Mouse (Mus musculus) adrenal gland, postnatal 4 days (tissue): ENCODE data around the gene Plin2. TPM values are rescaled to one million over a fixed set of nuclear protein-coding genes. Genes with fewer than 3 reads are reported as not detected.
"Not testable (repeated sequence)": the region's sequence is repeated elsewhere in the genome, so short reads cannot be mapped to it uniquely, and the experiment has no call there.

Experiments
- DNase-seq, 2 experiments: peaks; one replicate each; pipeline ENCODE4 v3.0.0; 2021 to 2022; ENCODE audit warnings: low spot score in 2 of 2, mixed read lengths in 2 of 2
- total RNA-seq, 2 experiments: library from RNA; stranded (reverse); gene quantifications; 2 replicates each; pipeline ENCODE4 v1.2.3; 2021

Plin2 gene
- total RNA-seq, 2 experiments from 2014 or later = 209 to 264 TPM

DNA sequence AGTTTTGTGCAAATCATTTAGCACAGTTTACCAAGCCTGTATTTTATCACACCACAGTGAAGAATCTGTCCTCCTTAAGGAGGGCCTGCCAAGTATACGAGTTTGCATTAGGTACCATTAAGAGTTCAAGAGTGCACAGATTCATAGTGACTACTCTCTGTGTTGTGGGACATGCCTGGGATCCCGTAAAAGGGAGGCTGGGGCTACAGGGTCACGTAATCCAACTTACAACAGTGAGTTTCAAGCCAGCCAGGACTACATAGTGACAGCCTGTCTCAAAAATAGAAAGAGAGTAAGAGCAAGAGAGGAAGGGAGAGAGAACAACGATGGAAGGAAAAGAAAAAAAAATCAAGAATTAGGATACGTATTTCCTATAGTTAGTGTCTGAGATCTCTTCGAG is 14.9 kb upstream of the Plin2 start:
- no peak for DNase-seq

DNA sequence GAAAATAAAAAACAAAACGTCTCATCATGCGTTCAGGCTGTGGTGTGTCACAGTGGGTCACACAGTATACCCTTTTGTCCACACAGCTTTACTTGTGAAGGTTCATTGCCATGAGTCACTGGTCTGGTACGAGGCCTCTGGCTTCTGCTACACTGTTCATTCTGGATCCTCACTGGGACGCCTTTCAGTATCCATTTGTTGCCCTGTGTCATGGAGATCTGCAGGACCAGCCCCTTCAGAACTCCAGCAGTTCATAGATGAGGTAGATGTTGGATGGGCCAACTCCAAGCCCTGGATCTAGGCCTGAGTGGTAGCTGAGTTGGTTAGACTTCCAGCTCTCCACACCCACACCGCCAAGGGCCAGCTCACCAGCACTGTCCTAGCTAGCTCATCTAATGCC is 13.9 kb upstream of the Plin2 start:
- DNase-seq = no peak

DNA sequence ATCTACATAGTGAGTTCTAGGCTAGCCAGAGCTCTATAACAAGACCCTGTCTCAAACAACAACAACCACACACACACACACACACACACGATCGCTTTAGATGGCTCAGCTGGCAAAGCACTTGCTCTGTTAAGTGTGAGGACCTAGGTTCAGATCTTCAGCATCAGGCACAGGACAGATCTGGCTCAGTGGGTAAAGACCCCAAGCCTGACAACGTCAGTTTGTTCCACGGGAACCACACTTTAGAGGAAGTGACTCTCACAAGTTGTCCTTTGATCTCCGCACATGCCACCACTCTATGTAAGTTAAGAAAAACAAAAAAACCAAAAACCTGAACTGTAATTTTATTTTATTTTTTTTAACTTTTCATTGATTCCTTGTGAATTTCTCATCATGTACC is 13.4 kb upstream of the Plin2 start:
- no peak for DNase-seq

DNA sequence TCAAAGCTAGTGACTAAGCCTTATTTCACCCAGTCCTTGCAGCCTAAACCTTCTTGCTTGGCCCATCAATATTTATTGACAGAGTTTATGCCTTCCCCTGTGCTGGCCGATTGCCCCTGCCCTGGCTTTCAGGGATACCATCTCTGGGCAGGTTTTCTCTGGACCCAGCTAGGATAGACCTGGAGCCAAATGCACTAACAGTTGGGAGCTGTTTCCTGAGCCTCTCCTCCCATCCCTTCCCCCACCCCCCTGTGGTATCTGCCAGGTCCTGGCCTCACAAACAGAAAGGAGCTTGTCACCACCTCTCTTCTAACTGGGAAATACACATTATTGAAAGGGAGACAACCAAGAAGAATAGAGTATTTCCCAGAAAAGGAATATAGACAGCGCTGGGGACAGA is 12.0 kb upstream of the Plin2 start:
- DNase-seq = no peak

DNA sequence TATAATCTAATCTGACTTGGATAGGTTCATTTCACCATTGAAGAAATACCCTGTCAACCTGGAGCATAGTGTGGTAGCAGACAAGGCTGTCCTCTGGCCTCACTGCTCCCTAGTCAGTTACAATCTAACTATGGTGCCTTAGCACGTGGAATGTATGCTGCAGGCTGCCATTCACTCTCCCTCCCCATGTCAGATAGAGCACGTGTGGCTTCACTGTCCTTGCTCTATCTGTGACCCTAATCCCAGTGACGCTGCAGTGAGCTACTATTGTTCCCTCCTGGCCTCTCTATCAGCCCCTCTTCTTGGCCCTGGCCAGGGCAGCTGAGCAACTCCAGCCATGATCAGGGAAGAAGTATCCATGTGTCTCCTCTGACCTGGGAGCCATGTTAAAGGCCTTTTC is 11.6 kb upstream of the Plin2 start:
- DNase-seq = no peak

DNA sequence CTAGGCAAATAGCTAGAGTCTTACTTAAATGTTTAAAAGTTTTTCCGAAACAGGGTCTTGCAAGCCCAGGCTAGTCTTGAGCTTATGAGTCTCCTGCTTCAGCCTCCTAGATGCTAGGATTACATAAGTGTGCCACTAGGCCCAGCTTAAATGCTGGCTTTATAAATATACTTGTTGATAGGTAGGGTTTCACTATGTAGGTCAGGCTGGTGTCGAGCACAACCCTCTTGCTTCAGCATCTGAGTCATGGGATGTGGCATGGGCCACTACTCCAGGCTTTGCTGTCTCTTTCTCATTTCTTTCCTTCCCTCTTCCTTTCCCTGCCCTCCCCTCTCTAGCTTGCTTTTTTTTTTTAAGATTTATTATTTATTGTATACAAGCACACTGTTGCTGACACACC is 9.8 kb upstream of the Plin2 start:
- no peak for DNase-seq

DNA sequence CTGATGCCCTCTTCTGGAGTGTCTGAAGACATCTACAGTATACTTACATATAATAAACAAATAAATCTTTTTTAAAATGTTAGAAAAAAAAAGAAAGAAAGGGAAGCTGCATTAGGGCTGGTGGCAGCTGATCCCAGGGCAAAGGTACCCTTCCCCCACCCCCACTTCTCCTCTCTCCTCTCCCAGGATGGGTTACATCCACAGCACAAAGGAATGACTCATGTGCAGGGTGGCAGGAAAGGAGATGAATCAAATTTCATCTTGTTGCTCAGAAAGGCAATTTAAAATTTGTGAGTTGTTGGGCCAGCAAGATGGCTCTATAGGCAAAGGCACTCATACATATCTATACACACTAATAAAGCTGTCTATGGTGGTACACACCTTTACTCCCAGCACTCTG is 6.9 kb upstream of the Plin2 start:
- DNase-seq = no peak

DNA sequence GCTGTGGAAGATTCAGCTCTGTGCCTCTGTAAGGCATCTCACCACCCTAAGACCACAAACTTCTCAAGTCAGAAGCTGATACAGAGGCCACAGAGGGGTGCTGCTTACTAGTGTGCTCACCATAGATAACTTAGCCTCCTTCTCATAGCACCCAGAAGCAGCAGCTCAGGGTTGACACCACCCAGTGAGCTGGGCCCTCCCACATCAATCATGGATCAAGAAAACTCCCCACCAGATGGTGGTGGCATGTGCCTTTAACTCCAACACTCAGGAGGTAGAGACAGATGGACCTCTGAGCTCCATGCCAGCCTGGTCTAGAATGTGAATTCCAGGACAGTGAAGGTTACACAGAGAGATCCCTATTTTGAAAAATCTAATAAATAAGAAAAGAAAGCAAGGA is 4.9 kb upstream of the Plin2 start:
- DNase-seq = not testable (repeated sequence)

DNA sequence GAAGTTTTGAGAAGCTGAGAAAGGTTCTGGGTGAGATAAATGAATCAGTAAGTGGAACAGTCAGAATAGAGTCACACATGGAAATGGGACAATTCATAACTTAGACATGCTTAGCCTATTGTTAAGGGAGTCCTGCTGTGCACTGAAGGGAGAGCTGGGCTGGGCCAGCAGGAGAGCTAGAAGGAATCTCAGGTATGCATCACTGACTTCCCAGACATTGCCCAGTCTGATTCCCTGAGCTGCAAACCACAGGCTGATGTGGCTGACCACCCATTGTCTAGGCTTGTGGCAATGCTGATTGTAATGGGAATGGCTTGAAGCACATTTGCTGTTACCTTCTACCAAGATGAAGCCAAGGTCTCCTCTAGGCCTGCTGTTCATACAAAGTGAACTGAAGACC is 4.3 kb upstream of the Plin2 start:
- DNase-seq = not testable (repeated sequence)

DNA sequence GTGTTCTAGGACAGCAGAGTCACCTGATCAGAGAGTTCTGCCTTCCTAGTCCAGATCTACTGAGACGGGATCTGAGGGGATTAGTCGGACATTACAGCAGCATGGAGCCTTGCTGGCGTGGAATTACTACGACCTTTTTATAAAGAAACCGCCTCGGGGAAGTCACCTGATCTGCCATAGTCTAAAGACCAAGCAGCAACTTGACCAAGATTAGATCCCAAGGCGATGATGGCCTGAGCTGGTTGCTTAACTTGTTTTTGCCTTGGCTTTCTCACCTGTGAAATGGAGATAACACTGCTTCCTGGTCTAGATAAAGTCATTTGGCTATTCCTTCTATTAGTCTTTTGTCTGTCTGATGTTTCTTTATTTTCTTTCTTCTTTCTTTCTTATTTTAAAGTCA is 2.6 kb upstream of the Plin2 start:
- DNase-seq = no peak

DNA sequence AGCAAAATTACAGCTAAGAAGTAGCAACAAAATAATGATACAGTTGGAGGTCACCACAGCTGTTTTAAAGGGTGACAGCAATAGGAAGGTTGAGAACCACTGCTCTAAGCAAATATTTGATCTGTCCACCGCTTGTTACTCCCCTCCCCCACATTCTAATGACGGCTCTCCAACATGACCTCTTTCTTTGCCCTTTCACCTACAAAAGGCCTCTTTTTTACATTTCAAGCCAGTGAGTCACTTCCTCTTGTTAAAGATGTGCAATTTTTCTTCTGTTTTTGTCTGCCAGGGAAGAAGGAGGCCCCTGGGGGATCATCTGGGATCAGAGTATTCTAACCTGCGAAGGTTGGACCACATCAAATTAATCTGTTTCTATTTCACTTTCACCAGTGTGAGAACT is 1.9 kb upstream of the Plin2 start:
- DNase-seq = no peak

DNA sequence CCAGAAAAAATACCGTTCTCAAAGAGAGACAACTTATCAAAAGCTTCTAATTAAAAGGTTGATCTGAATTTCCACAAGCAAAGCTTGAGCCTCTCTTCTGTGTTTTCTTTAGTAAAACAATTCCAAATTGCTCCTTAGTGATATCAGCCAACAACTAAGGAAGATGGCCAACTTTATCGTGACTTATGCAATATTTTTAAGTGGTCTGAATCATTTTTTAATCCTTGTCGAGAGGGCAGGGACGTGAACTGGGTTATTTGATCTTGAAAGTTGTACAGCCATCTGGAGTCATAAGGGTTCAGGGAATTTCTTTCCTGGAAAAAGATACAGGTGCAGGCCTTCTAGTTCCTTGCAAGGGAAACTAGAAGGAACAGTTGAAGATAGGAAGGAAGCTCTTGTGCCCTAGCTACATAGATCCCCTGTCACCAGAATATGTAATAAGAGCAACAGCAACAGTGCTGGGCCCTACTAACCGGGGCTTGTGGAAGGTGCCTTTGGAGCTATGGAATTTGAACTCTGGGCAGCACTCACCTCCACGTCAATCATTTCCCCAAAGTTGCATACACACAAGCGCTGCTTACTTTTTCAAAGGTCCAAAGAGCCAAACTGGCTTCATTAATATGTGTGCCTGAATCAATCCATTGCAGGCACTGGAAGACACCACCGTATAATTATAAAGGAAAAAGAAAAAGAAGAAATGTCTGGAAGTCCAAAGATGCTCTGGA is 884 bp upstream of the Plin2 start:
- no peak for DNase-seq

DNA sequence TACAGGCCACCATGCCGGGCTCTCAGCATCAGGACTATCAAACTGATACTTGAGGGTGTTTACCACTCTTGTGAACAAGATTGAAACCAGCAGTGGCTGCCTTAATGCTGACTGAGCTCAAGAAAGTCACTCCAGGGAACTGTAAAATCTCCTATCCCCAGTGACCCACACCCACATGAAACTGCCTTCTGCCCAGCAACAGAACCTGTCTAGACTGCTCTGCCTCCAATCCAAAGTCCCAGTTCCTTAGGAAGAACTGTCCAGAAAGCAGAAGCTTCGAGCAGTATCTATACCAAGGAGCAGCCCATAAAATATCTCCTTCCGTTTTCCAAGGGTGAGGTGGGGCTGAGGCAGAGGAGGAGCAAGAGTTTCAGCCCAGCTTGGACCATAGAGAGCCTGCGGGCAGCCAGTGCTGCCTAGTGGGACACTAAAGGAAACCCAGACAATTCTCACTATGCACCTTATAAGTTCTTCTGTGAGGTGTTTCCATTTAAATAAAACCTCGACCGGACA is 563 bp downstream of the Plin2 start:
- not testable (repeated sequence) for DNase-seq

DNA sequence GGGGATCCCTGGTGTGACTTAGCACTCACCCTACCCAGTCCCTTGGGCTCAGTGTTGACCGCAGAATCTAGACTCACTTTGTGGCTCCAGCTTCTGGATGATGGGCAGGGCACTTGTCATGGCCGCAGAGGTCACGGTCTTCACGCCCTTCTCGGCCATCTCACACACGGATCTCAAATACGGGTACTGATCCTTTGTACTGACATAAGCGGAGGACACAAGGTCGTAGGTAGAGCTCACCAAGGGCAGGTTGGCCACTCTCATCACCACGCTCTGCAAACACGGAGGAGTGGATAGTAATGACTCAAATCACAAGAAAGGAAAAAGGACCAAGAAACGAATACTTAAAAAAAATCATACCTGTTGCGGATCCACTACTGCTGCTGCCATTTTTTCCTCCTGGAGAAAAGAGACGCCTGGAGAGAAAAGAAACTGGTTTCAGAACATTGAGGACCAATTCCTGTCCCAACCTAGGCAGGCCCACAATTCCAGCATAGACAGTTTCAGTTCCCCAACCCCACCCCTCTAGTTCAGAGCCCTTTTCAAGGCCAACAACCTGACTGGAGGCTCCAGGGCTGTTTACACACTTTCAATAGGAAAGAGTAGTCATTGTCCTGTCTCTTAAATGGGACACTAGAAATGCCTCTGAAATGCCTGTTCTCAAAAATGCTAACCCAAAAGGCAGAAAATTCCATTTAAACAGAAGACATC is 1.4 kb downstream of the Plin2 start:
- no peak for DNase-seq

DNA sequence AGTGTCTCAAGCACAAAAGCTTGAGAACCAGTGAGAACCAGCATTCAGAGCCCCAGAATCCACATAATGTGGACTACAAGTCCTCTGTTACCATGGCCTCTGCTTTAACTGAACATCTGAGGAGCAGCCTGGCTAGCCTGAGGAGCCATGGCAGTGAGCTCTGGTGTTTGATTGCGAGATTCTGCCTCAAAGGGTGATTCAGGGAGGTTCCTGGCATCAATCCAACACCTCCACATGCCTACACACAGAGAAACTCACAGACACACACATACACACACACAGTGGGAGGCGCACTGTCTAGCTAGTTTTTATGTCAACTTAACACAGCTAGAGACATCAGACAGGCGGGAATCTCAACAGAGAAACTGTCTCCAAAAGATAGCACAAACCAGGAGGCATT is 4.3 kb downstream of the Plin2 start:
- DNase-seq = no peak

DNA sequence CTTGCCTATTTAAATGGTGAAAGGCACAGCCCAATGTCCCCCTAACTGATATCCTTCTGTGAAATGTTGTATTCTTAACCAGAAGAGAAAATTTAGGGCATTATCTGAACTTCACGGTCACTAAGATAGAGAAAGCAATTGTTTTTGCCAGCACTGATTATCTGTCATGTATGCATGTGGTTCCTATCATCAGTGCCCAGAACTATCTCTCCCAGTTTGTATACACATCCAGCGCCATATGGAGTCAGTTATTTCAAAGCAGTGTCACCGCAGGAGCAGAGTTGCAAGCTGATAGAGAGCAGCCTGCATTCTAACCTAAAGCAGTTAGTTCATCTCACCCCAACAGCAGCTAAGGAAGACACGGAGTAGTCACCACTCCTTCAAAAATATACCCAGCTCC is 5.9 kb downstream of the Plin2 start:
- DNase-seq = no peak

DNA sequence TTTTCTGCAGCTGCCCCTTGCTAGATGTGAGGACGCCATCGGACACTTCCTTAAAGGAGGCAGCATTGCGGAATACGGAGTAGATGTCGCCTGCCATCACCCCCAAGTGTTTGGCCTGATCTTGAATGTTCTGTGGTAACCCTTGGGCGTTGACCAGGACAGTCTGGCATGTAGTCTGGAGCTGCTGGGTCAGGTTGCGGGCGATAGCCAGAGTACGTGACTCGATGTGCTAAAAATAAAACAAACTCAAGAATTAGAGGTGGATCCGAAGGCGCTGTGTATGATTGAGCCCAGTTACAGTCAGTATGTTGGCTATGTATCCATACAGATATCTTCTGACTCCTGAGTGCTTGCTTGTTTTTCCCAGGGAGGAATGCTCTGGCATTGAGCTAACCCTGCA is 12.7 kb downstream of the Plin2 start:
- no peak for DNase-seq

DNA sequence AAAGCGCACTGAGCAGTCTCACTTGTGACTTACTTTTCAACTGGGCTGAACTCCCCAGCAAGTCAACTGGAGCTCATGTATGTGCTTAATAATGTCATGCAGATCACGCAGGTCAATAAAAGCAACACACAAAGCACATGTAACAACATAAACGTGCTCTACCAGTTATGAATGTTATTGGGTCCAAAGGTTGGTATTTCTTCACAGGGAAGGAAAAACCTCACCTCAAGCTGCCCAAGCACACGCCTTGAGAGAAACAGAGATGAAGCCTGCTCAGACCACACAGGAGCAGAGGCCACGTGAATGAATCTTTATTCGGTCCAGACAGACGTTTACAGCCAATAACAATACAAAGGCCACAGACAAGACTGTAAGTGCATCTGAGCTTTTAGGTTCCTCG is 13.4 kb downstream of the Plin2 start:
- DNase-seq = not testable (repeated sequence)

DNA sequence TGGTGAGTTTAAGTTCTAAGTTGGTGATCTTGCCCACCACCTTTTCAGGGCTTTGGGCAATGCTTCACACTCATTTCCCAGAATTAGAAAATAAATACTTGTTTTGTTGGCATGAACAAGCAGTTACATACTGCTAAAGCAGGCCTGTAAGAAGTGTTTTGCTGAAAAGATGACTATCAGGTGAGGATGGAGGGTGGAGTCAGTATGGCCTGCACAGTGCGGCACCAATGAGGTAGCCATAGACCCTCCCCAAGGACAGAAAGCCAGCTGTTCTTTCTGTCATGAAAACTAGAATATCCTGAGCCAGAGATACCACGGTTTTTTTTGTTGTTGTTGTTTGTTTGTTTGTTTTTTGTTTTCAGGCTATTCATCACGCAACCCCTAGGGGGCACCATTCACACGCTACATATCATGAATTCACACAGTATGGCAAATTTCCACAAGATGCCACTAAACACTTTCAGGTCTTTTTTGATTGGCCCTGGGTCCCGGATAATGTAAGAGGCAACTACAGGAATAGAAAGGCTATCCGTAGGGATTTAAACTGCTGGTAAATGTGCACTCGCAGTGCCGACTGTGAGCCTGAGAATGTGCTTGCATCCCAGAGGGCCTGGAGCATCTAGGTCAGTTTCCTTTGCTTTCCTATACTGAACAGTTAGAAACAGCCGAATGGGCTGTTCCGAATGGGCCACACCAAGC is 18.0 kb downstream of the Plin2 start:
- no peak for DNase-seq

DNA sequence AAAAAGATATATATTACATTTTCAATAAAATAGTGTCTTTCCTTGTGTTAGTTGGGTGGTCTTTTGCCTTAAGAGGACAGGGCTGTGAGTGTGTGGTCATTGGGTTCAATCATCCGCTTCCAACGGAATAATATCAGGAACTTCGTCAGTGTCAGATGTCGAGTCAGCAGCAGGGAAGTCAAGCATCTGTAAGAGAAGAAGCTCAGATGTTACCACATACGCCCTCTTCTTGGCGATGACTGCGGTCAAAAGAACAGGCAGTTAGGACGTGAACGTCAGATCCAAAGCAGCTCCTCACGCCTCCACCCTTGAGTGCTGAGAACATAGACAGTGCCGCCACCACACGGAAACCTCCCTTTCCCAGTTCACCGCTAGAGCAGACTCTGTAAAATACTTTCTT is 21.5 kb downstream of the Plin2 start:
- not testable (repeated sequence) for DNase-seq

DNA sequence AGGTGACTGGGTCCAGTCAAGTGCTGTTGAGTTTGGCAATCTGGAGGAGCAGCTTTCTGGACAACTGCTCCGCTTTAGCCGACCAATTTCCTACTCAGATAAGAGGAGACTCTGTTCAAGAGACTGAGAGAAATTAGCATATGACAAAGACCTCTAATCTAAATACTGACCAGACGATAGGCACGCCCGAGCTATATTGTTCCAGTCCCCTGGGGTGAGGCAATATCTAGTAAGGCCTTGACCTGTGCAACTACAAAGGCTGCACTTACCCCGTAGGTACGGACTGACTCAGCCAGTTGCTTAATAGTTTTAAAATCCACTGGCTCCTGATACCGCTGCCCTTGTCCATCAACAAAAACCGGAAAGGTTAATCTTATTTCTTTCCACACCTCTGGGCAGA is 32.3 kb downstream of the Plin2 start:
- DNase-seq = not testable (repeated sequence)

DNA sequence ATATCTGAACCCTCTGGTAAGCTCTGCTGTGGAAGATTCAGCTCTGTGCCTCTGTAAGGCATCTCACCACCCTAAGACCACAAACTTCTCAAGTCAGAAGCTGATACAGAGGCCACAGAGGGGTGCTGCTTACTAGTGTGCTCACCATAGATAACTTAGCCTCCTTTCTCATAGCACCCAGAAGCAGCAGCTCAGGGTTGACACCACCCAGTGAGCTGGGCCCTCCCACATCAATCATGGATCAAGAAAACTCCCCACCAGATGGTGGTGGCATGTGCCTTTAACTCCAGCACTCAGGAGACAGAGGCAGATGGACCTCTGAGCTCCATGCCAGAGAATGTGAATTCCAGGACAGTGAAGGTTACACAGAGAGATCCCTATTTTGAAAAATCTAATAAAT is 35.0 kb downstream of the Plin2 start:
- DNase-seq = not testable (repeated sequence)
